Mouse (Mus musculus): Measurements from ENCODE around the gene Mapk3.
A peak's percentile ranks its signal among the peaks of the same experiment; 100 is the strongest.

DNA sequence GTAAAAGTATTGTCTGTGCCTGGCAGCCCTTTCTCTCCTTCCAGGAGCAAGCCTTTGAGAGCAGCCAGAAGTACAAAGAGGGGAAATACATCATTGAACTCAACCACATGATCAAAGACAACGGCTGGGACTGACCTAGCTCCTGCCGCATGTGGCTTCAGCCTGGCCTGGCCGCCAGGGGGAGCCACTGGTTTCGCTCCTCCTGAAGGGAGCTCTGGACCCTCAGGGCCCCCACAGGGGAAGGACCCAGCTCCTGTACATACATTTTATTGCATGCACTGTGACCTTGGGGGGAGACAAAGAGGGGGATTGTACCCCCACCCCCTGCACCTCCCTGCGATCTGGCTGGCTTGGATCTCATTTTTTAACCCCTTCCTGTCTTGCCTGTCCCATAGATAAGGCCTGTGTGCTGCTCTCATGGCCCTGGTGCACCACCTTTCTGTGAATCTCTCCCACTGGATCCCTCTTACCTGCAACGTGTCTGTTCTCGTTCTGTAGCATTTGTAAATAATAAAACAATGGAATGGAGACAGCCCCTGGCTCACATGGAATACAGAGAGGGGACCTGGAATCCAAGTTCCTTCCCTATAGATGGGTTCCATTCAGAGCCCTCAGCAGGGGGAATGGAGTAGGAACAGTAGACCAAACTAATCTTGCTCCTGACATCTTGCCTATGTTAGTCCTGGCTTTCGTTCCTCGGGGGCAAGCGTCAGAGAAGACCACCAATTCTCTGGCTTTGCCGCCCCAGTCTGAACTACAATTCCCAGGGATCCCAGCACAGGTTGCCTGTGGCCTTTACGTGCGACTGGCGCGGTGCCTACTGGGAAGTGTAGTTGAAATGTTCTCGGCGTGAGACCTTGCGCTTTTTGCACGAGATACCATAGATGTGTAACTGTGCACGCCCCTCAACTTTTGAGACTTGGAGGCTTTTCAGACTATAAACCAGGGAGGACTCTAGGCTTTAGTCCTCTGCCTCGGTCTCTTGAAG, 20.9 kb downstream of the Mapk3 start:
- TF ChIP-seq CTCF (IDR thresholded peaks at IDR 0.05; ENCODE audit: control insufficient read depth, insufficient read depth, low read length), result peak; percentile 91
- peak; percentile 27; the same call in 1 of the 2 replicates for TF ChIP-seq POLR2A (IDR thresholded peaks at IDR 0.05; ENCODE audit: borderline replicate concordance, control insufficient read depth, low read depth, low read length)

All from bone marrow, adult 2 months (tissue).